Comparison of ENCODE assay signal across 12 mouse cellular contexts in the genomic region with DNA sequence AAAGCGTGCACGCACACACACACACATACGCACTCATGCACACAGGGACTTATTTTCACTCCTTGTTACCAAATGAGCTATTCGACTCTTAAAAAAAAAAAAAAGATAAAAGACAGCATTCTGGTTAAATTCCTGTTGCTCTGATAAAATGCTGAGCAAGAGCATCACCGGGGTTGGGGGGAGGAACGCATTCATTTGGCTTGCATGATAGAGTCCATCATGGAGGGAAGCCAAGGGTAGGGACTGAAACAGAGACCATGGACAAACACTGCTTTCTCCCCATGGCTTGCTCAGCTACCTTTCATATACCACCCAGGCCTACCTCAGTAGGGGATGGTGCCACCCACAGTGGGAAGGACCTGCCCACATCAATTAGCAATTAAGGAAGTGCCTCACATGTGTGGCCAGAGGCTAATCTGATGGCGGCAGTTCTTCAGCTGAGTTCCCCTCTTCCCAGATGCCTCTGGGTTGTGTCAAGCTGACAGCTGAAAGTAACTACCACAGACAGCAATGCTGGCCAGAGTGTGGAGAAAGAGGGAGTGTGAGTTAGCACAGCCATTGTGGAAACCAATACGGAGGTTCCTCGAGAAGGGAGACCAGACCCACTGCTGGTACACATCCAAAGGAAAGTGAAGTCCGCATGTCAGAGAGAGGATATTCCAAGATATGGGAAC.
DNase-seq lines count a peak whose midpoint lies in the region; ATAC-seq and TF ChIP-seq lines count a peak whose summit lies in the region.
"Had no signal": no experiment of that assay in that cellular context is flagged by ENCODE, and none has a peak within 500 bp of the region (broad histone marks: within the 10 kb centered on the region; RNA-seq: fewer than 3 reads in every experiment).

No protein-coding gene starts in this region.

- WGBS in intestine, embryonic 14.5 days, result 52% methylated on average over 10 of the region's 10 CpGs
- WGBS in intestine, postnatal 0 days, result 71% methylated on average over 10 of the region's 10 CpGs
- 86% methylated on average over 10 of the region's 10 CpGs for WGBS in embryonic facial prominence, embryonic 11.5 days
- WGBS in heart, embryonic 16.5 days, result 58% methylated on average over 10 of the region's 10 CpGs
- 86% methylated on average over 10 of the region's 10 CpGs for WGBS in thymus, adult 2 months

- no peak for TF ChIP-seq POLR2A in thymus, adult 2 months (IDR thresholded peaks at IDR 0.05; ENCODE audit: control insufficient read depth, extremely low read depth, insufficient read depth, low read length, poor library complexity)

- TF ChIP-seq CTCF in intestine, postnatal 0 days (IDR thresholded peaks at IDR 0.05; ENCODE audit: low read depth), result no peak
- TF ChIP-seq CTCF in thymus, adult 2 months (IDR thresholded peaks at IDR 0.05; ENCODE audit: borderline replicate concordance, control insufficient read depth, extremely low read depth, insufficient read depth, low read length, poor library complexity), result no peak

- no peak overlapping the region for H3K4me3 ChIP-seq in intestine, embryonic 14.5 days (ENCODE audit: low read depth, low read length)
- H3K4me3 ChIP-seq in intestine, postnatal 0 days (ENCODE audit: low read depth, low read length), result no peak overlapping the region
- no peak overlapping the region for H3K4me3 ChIP-seq in embryonic facial prominence, embryonic 11.5 days (ENCODE audit: low read depth, low read length)
- H3K4me3 ChIP-seq in heart, embryonic 16.5 days (ENCODE audit: low read length), result no peak overlapping the region
- H3K4me3 ChIP-seq in thymus, adult 2 months (ENCODE audit: control insufficient read depth, insufficient read depth, low read length), result no peak overlapping the region
- H3K4me3 ChIP-seq: embryonic facial prominence, embryonic 13.5 days; liver, embryonic 15.5 days had no signal

- 0 out of 2 replicates have a peak overlapping the region, but pooled peaks have one; percentile 8 for H3K4me2 ChIP-seq in intestine, embryonic 14.5 days (ENCODE audit: low read length)
- H3K4me2 ChIP-seq in intestine, postnatal 0 days (replicated peaks; ENCODE audit: low read depth), result no peak overlapping the region
- no peak overlapping the region for H3K4me2 ChIP-seq in embryonic facial prominence, embryonic 11.5 days (ENCODE audit: low read depth, low read length)
- H3K4me2 ChIP-seq in heart, embryonic 16.5 days (ENCODE audit: low read depth, low read length), result no peak overlapping the region
- H3K4me2 ChIP-seq: embryonic facial prominence, embryonic 13.5 days; liver, embryonic 15.5 days had no signal

- peaks cover 44% of the 10 kb centered on the region for H3K4me1 ChIP-seq in intestine, embryonic 14.5 days (replicated peaks; ENCODE audit: control insufficient read depth, insufficient read depth, low read length)
- H3K4me1 ChIP-seq in intestine, postnatal 0 days (replicated peaks; ENCODE audit: control insufficient read depth, insufficient read depth, low read length), result no peaks in the 10 kb centered on the region
- H3K4me1 ChIP-seq in embryonic facial prominence, embryonic 11.5 days (ENCODE audit: control insufficient read depth, insufficient read depth, low read length), result no peaks in the 10 kb centered on the region; the same call in 1 of the 2 replicates
- peaks cover 7% of the 10 kb centered on the region for H3K4me1 ChIP-seq in heart, embryonic 16.5 days (ENCODE audit: control insufficient read depth, insufficient read depth, low read length)
- no peaks in the 10 kb centered on the region for H3K4me1 ChIP-seq in thymus, adult 2 months (replicated peaks; ENCODE audit: control insufficient read depth, insufficient read depth, low read length)
- H3K4me1 ChIP-seq: liver, embryonic 15.5 days had no signal

- ATAC-seq in intestine, embryonic 14.5 days (replicated peaks; ENCODE audit: low FRiP score, low TSS enrichment, low read depth), result peak; percentile 82
- ATAC-seq in intestine, postnatal 0 days, result no peak
- ATAC-seq in embryonic facial prominence, embryonic 11.5 days (replicated peaks; ENCODE audit: insufficient number of reproducible peaks, low FRiP score, low TSS enrichment, low read depth), result no peak
- peak; percentile 61; the same call in 1 of the 2 replicates for ATAC-seq in heart, embryonic 16.5 days (replicated peaks; ENCODE audit: extremely low read depth, insufficient read depth, low FRiP score)
- ATAC-seq: CD4-positive, CD25-positive, alpha-beta regulatory T cell, adult 4 months had no signal

- peak overlapping the region; percentile 84 for H3K27ac ChIP-seq in intestine, embryonic 14.5 days (ENCODE audit: low read depth)
- H3K27ac ChIP-seq in intestine, postnatal 0 days (ENCODE audit: low read depth, low read length), result no peak overlapping the region
- H3K27ac ChIP-seq in embryonic facial prominence, embryonic 11.5 days (replicated peaks; ENCODE audit: low read depth, low read length), result no peak overlapping the region
- peak overlapping the region; percentile 32 for H3K27ac ChIP-seq in heart, embryonic 16.5 days (ENCODE audit: low read length)
- H3K27ac ChIP-seq in thymus, adult 2 months (ENCODE audit: control insufficient read depth, insufficient read depth, low read length), result no peak overlapping the region
- H3K27ac ChIP-seq: embryonic facial prominence, embryonic 13.5 days; liver, embryonic 15.5 days had no signal

- no peak overlapping the region for H3K9ac ChIP-seq in intestine, embryonic 14.5 days (ENCODE audit: low read length)
- no peak overlapping the region for H3K9ac ChIP-seq in intestine, postnatal 0 days (ENCODE audit: low read depth, low read length)
- H3K9ac ChIP-seq in embryonic facial prominence, embryonic 11.5 days (replicated peaks; ENCODE audit: low read length), result no peak overlapping the region
- no peak overlapping the region for H3K9ac ChIP-seq in heart, embryonic 16.5 days (ENCODE audit: low read length)
- H3K9ac ChIP-seq: embryonic facial prominence, embryonic 13.5 days; liver, embryonic 15.5 days had no signal

- no peaks in the 10 kb centered on the region for H3K9me3 ChIP-seq in intestine, embryonic 14.5 days (ENCODE audit: control insufficient read depth, low read length)
- H3K9me3 ChIP-seq in intestine, postnatal 0 days (ENCODE audit: control insufficient read depth), result no peaks in the 10 kb centered on the region
- H3K9me3 ChIP-seq in embryonic facial prominence, embryonic 11.5 days (replicated peaks; ENCODE audit: control insufficient read depth, low read length), result no peaks in the 10 kb centered on the region
- H3K9me3 ChIP-seq in heart, embryonic 16.5 days (replicated peaks; ENCODE audit: control insufficient read depth, low read length), result no peaks in the 10 kb centered on the region
- H3K9me3 ChIP-seq: embryonic facial prominence, embryonic 13.5 days; liver, embryonic 15.5 days had no signal

- DNase-seq in intestine, embryonic 14.5 days (ENCODE audit: low spot score), result peak; percentile 81
- peak; percentile 37 for DNase-seq in embryonic facial prominence, embryonic 11.5 days (ENCODE audit: low spot score)
- DNase-seq in lung, postnatal 36 days, result peak; percentile 21
- no peak for DNase-seq in layer of hippocampus, adult 9-10 months (ENCODE audit: low spot score)
- DNase-seq in thymus, adult 2 months, result no peak
- no peak for DNase-seq in thymus, adult 18-20 months
- DNase-seq: retina, postnatal 1 day had no signal

- no peaks in the 10 kb centered on the region for H3K36me3 ChIP-seq in intestine, embryonic 14.5 days (ENCODE audit: control insufficient read depth, insufficient read depth, low read length)
- H3K36me3 ChIP-seq in intestine, postnatal 0 days (ENCODE audit: control insufficient read depth, insufficient read depth), result no peaks in the 10 kb centered on the region
- no peaks in the 10 kb centered on the region for H3K36me3 ChIP-seq in embryonic facial prominence, embryonic 11.5 days (replicated peaks; ENCODE audit: control insufficient read depth, insufficient read depth, low read depth, low read length)
- H3K36me3 ChIP-seq in heart, embryonic 16.5 days (ENCODE audit: control insufficient read depth, insufficient read depth), result no peaks in the 10 kb centered on the region
- no peaks in the 10 kb centered on the region for H3K36me3 ChIP-seq in thymus, adult 2 months (ENCODE audit: control insufficient read depth, insufficient read depth, low read length)
- H3K36me3 ChIP-seq: embryonic facial prominence, embryonic 13.5 days; liver, embryonic 15.5 days had no signal

- H3K27me3 ChIP-seq in intestine, embryonic 14.5 days (replicated peaks; ENCODE audit: control insufficient read depth, insufficient read depth, low read length), result no peaks in the 10 kb centered on the region
- H3K27me3 ChIP-seq in intestine, postnatal 0 days (replicated peaks; ENCODE audit: control insufficient read depth, insufficient read depth, low read length), result no peaks in the 10 kb centered on the region
- no peaks in the 10 kb centered on the region for H3K27me3 ChIP-seq in embryonic facial prominence, embryonic 11.5 days (ENCODE audit: control insufficient read depth, insufficient read depth, low read length)
- H3K27me3 ChIP-seq in heart, embryonic 16.5 days (ENCODE audit: control insufficient read depth, insufficient read depth, low read length), result no peaks in the 10 kb centered on the region
- no peaks in the 10 kb centered on the region for H3K27me3 ChIP-seq in thymus, adult 2 months (ENCODE audit: control insufficient read depth, insufficient read depth, low read length)
- H3K27me3 ChIP-seq: embryonic facial prominence, embryonic 13.5 days; liver, embryonic 15.5 days had no signal

Comparison
In these comparisons a context has a peak if more than half of its experiments do, and no peak if none do; other contexts are left out.
1. ATAC-seq: peak in intestine, embryonic 14.5 days (single experiment) and heart, embryonic 16.5 days (single experiment); none in intestine, postnatal 0 days (single experiment) and embryonic facial prominence, embryonic 11.5 days (single experiment).
2. H3K27ac ChIP-seq: peak in intestine, embryonic 14.5 days (single experiment) and heart, embryonic 16.5 days (single experiment); none in intestine, postnatal 0 days (single experiment), embryonic facial prominence, embryonic 11.5 days (single experiment) and thymus, adult 2 months (single experiment).
3. DNase-seq: peak in intestine, embryonic 14.5 days (single experiment), embryonic facial prominence, embryonic 11.5 days (single experiment) and lung, postnatal 36 days (single experiment); none in layer of hippocampus, adult 9-10 months (single experiment), thymus, adult 2 months (single experiment) and thymus, adult 18-20 months (0 of 2).